Mouse (Mus musculus): ENCODE results near the gene Rpl27.

DNA sequence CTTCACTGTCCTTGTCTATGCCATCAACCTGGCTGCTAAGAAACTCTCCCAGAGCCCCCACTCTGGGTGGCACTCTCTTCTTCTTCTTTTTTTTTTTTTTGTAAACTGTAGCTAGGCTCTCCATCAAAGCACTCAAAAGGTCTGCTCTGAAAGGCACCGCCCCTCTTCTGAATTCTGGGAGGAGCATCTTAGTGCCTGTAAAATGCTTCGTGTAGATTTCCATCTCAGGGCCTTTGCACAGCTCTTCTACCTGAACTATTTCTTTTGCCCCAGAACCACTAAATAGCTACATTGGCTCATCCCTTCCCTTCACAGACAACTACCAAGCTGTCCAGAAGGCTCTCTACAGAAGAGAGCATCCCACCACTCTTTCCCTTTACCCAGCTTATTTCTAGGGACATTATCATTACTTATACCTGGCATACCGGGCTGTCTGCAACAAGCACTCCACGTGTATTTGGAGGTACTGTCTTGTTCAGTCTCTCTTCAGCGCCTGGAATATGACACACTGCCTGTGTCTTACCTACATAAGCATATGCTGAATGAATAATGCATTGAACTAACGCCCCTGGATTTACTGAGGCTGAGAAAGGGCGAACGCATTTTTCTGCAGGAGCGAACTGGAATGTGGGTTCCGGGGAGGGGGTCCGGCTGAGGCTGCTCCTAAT is 25.5 kb upstream of the Rpl27 start:
- no peak for TF ChIP-seq CTCF (IDR thresholded peaks at IDR 0.05; ENCODE audit: control insufficient read depth, insufficient read depth, insufficient read length)
- TF ChIP-seq CEBPB (IDR thresholded peaks at IDR 0.05; ENCODE audit: low read depth): no peak
- TF ChIP-seq MAX (IDR thresholded peaks at IDR 0.05): no peak
- no peak for TF ChIP-seq MYOG (IDR thresholded peaks at IDR 0.05; ENCODE audit: control insufficient read depth, extremely low read depth, insufficient read length)
- TF ChIP-seq MYOD1 (IDR thresholded peaks at IDR 0.05; ENCODE audit: control insufficient read depth, insufficient read length, low read depth): no peak
- TF ChIP-seq USF1 (IDR thresholded peaks at IDR 0.05; ENCODE audit: low read depth): no peak

Measured in C2C12 (cell line).